Mouse (Mus musculus) R1 (cell line): ENCODE data around the gene Cebpg.

Experiments used
- DNase-seq: peaks from one replicate; pipeline ENCODE4 v3.0.0-alpha.2; 2018; ENCODE audit warnings: low read depth, low spot score

Gene Cebpg

GRCm38 (mm10) chr7:35025409-35026275 is 30.7 kb downstream of the Cebpg start:
- DNase-seq, result peak; percentile 57

DNA sequence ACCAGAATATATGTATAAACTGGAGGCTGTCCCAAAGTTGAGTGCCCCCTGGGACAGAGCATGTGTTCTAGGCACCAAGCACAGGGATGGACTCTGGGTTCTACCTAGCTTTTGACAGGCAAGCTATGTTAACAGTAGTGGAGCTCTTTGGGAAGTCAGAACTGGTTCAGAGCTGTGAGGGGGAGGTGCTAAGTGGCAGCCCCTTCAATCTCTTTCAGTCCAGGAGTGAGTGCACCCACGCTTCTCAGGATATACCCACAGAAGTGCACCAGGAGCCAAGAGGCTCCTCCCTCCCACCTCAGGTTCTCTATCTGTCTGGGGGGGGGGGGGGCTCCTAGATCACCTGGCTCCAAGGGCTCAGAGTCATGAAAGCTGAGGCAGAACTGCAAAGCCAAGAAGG is 31.9 kb downstream of the Cebpg start:
- DNase-seq, result no peak

DNA sequence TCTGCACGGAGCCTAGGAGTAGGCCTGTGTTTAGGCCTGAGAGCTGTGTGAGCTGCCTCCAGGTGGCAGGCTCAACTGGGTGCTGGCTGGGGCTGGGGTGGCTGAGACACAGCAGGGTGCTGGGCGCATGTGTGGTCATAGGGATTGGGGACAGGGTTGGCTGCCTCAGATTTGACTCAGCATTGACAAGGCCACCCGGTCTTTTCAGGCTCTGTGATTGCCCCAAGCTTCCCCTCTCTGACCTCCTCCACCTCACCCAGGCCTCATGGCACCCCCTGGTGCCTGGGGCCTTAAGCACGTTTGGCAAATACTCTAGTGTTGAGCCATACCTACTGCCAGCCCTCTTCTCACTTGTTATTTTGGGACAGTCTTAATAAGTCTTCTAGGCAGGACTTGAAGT is 33.1 kb downstream of the Cebpg start:
- no peak for DNase-seq

DNA sequence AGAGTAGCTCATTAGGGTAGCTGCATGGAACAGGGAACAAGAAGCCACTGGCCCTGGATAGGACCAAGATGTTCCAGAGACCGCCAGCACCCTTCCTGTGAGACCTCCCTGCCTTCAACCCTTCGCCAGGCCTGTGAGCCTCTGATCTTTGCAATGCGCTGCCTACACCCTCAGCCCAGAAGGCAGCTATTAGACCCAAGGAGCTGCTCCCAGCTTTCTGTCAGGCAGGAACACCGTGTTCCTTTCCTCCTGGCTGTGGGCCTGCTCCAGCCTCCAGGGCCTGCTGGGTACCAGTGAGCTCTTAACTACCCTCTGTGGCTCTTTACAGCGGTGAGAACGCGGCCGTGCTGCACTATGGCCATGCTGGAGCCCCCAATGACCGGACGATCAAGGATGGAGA is 35.0 kb downstream of the Cebpg start:
- no peak for DNase-seq

DNA sequence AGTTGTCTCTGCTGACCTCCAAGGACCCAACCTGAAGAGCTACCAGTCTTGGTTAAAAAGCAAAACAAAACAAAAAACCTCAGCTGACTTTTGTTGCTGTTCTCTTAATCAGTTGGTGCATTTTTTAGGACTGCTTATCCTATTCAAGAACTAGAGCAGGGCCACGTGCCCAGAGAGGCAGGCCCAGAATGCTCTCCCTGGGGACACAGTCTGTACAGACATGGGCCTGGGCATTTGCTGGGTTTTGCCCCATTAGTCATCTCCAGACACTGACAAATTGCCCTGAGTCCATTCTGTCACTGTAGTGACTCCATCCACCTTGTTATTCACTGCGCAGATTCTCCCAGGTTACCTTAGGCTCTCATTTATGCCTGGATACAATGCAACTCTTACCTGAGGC is 41.1 kb downstream of the Cebpg start:
- no peak for DNase-seq

DNA sequence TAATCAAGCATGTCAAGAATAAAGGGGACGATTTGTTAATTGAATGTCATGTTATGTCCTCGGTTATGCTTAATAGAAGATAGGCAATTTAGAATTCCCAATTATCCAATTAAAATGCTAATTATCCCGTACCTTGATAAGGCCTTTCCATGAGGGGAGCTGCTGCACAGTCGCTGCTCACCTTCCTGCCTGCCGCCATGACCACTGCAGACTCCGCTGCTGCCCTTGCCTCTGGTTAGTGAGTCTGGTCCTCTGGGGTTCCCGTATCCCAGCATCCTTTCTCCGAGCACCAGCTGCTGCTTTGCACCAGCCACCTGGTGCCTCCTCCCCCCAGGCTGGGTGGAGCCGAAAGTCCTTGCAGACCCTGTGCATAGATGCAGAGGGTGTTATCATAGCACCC is 43.1 kb downstream of the Cebpg start:
- DNase-seq, result no peak

DNA sequence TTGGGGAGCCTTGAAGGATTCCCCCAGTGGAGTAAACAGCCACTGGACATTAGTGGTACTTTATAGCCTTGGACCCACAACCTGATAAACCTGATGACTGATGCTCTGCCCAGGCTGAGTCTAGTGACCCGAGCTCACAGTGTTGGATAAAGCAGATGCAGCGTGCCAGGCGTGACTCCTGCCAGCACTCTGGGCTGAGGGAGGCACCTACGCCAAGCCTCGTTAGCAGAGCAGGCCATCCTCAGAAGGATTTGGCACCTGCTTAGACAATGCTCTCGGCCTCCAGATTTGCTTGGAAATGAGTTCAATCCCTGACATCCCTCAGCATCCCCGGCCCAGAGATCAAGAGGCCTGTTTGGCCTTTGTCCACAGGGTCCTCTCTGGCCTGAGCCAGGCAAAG is 49.7 kb downstream of the Cebpg start:
- DNase-seq, result no peak

DNA sequence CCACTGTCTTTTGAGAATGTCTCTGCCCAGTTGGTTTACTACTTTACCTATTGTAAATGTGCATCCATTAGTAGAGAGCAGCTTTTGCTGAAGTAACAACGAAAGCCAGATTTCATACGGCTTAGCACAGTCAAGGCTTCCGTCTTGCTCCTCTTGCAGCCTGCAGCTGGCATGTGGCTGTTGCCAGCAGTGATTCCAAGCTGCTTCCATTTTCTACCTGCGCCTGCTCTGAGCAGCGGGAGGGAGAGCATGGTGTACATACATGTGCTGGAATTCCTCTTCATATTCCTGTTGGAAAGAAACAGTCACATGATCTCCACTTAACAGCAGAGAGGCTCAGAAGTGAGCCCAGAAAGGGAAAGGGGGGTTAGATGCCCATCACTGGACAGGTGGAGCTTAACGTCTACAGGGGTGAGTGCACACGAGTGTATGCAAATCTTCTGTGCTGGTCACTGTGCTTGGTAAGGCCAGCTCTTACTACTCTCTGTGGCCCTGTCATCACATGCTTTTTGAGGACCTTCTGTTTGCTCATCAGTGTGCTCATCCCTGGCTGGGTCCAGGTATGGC is 53.1 kb downstream of the Cebpg start:
- DNase-seq, result no peak

DNA sequence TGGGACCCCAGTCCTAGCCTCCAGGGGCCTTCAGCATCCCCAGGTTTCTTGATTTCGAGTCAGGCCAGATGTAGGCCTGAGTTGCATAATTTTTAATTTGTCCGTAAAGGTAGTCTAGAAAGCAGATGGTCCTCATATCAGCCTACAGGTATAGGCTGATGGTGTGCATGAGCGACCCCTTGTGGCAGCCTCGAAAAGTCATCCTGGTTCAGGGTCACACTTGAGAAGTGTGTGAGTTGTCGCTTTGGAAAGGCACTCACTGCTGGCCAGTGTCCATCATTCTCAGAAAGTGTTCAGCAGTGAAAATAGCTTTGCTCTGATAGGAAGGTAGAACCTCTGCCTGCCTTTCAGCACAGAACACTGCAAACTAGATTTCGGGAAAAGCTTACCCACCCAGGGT is 55.5 kb downstream of the Cebpg start:
- DNase-seq, result peak; percentile 57
